Mouse (Mus musculus): Measurements from ENCODE around the gene Klc2.
A peak's percentile ranks its signal among the peaks of the same experiment; 100 is the strongest.

Klc2 gene

GRCm38 (mm10) chr19:5072389-5073019 is 45.9 kb downstream of the Klc2 start:
- peak; percentile 90 for DNase-seq (ENCODE audit: low read depth)

- DNase-seq (ENCODE audit: low read depth), result peak; percentile 100
These were observed 46.6 kb downstream of the Klc2 start for GRCm38 (mm10) chr19:5071545-5072369.

- DNase-seq (ENCODE audit: low read depth), result no peak
These were observed 47.3 kb downstream of the Klc2 start for GRCm38 (mm10) chr19:5071077-5071476.

GRCm38 (mm10) chr19:5069978-5070377 is 48.4 kb downstream of the Klc2 start:
- DNase-seq (ENCODE audit: low read depth), result no peak

GRCm38 (mm10) chr19:5069486-5069885 is 48.9 kb downstream of the Klc2 start:
- no peak for DNase-seq (ENCODE audit: low read depth)

- DNase-seq (ENCODE audit: low read depth), result peak; percentile 78
These were observed 49.7 kb downstream of the Klc2 start for GRCm38 (mm10) chr19:5068570-5069234.

GRCm38 (mm10) chr19:5067867-5068569 is 50.3 kb downstream of the Klc2 start, which contains the start of gene Cd248:
Cd248 (plus strand) TSS chr19:5068078.
- peak; percentile 98 for DNase-seq (ENCODE audit: low read depth)

- no peak for DNase-seq (ENCODE audit: low read depth)
These were observed 51.1 kb downstream of the Klc2 start for GRCm38 (mm10) chr19:5067040-5067799.

- peak; percentile 83 for DNase-seq (ENCODE audit: low read depth)
These were observed 53.3 kb downstream of the Klc2 start for GRCm38 (mm10) chr19:5065104-5065503.

GRCm38 (mm10) chr19:5062446-5062845 is 55.9 kb downstream of the Klc2 start:
- DNase-seq (ENCODE audit: low read depth), result peak; percentile 89

GRCm38 (mm10) chr19:5062041-5062440 is 56.3 kb downstream of the Klc2 start:
- peak; percentile 69 for DNase-seq (ENCODE audit: low read depth)

GRCm38 (mm10) chr19:5060365-5061330 is 57.7 kb downstream of the Klc2 start:
- peak; percentile 83 for DNase-seq (ENCODE audit: low read depth)

GRCm38 (mm10) chr19:5058801-5059771 is 59.3 kb downstream of the Klc2 start:
- DNase-seq (ENCODE audit: low read depth), result peak; percentile 76

GRCm38 (mm10) chr19:5057876-5058775 is 60.2 kb downstream of the Klc2 start:
- DNase-seq (ENCODE audit: low read depth), result peak; percentile 76
